ENCODE assay signal across 10 mouse cellular contexts in genomic region chr13:57450189-57450821, GRCm38 (mm10).
DNase-seq lines count a peak whose midpoint lies in the region; ATAC-seq lines count a peak whose summit lies in the region.
"Had no signal": no experiment of that assay in that cellular context is flagged by ENCODE, and none has a peak within 500 bp of the region (broad histone marks: within the 10 kb centered on the region; RNA-seq: fewer than 3 reads in every experiment).

No protein-coding gene starts in this region.

- no peak overlapping the region for H3K4me2 ChIP-seq in forebrain, embryonic 12.5 days
- H3K4me2 ChIP-seq in neural tube, embryonic 15.5 days = no peak overlapping the region

- no peak overlapping the region for H3K4me3 ChIP-seq in forebrain, embryonic 12.5 days (replicated peaks)
- H3K4me3 ChIP-seq in neural tube, embryonic 15.5 days (replicated peaks) = no peak overlapping the region
- H3K4me3 ChIP-seq: left cerebral cortex, adult 2 months had no signal

- no peaks in the 10 kb centered on the region for H3K36me3 ChIP-seq in forebrain, embryonic 12.5 days (replicated peaks)
- H3K36me3 ChIP-seq in neural tube, embryonic 15.5 days = no peaks in the 10 kb centered on the region

- H3K27me3 ChIP-seq in forebrain, embryonic 12.5 days = peaks cover 3% of the 10 kb centered on the region; the same call in 1 of the 2 replicates
- H3K27me3 ChIP-seq in neural tube, embryonic 15.5 days (replicated peaks) = no peaks in the 10 kb centered on the region

- H3K9me3 ChIP-seq in forebrain, embryonic 12.5 days = no peaks in the 10 kb centered on the region
- no peaks in the 10 kb centered on the region for H3K9me3 ChIP-seq in neural tube, embryonic 15.5 days (replicated peaks)

- H3K4me1 ChIP-seq in forebrain, embryonic 12.5 days = peaks cover 27% of the 10 kb centered on the region
- H3K4me1 ChIP-seq in neural tube, embryonic 15.5 days = peaks cover 48% of the 10 kb centered on the region

- no peak overlapping the region for H3K9ac ChIP-seq in forebrain, embryonic 12.5 days
- H3K9ac ChIP-seq in neural tube, embryonic 15.5 days (replicated peaks) = no peak overlapping the region

- peak; percentile 20 to 62 for DNase-seq in left cerebral cortex, adult 9 months (ENCODE audit: low spot score in 2 of 2)
- DNase-seq in left cerebral cortex, postnatal 4 days = no peak
- peak; percentile 13 to 29 for DNase-seq in layer of hippocampus, postnatal 10 days (ENCODE audit: low spot score in 2 of 2)
- DNase-seq in gastrocnemius, adult 18-20 months (ENCODE audit: low spot score) = no peak
- no peak for DNase-seq in adrenal gland, postnatal 14 days
- DNase-seq in lung, postnatal 10 days = no peak
- DNase-seq: thymus, postnatal 25 days had no signal

- peak; percentile 60; the same call in 1 of the 2 replicates for ATAC-seq in forebrain, embryonic 12.5 days (ENCODE audit: low FRiP score)
- ATAC-seq in neural tube, embryonic 15.5 days (ENCODE audit: low FRiP score) = peak; percentile 83

- 7% methylated on average over 11 of the region's 11 CpGs for WGBS in forebrain, embryonic 12.5 days
- 27% methylated on average over 11 of the region's 11 CpGs for WGBS in neural tube, embryonic 15.5 days

- intact Hi-C loops in left cerebral cortex, postnatal 4 days (cut with DNase I) = loop anchor here (10.0 kb wide), 1 partner anchor 166 kb away; no protein-coding TSS in a partner anchor

- H3K27ac ChIP-seq in forebrain, embryonic 12.5 days = peak overlapping the region; percentile 51
- peak overlapping the region; percentile 75 for H3K27ac ChIP-seq in neural tube, embryonic 15.5 days (replicated peaks)
- H3K27ac ChIP-seq: left cerebral cortex, adult 2 months had no signal

Comparison
In these comparisons a context has a peak if more than half of its experiments do, and no peak if none do; other contexts are left out.
1. DNase-seq: peak in left cerebral cortex, adult 9 months (2 of 2) and layer of hippocampus, postnatal 10 days (2 of 2); none in left cerebral cortex, postnatal 4 days (single experiment), gastrocnemius, adult 18-20 months (single experiment), adrenal gland, postnatal 14 days (single experiment) and lung, postnatal 10 days (single experiment).